In genomic region chr13:108241715-108242114, GRCm38 (mm10) we compare ENCODE assay signal across 27 mouse cellular contexts.
"Had no signal": no experiment of that assay in that cellular context is flagged by ENCODE, and none has a peak within 500 bp of the region (broad histone marks: within the 10 kb centered on the region; RNA-seq: fewer than 3 reads in every experiment).

No protein-coding gene starts in this region.

- H3K36me3 ChIP-seq: limb, embryonic 10.5 days; limb, embryonic 12.5 days; limb, embryonic 13.5 days; limb, embryonic 15.5 days; liver, embryonic 12.5 days; liver, embryonic 13.5 days; liver, embryonic 15.5 days; lung, embryonic 15.5 days; midbrain, embryonic 10.5 days; midbrain, embryonic 12.5 days; midbrain, embryonic 13.5 days; midbrain, embryonic 15.5 days had no signal

- H3K27me3 ChIP-seq: limb, embryonic 12.5 days; limb, embryonic 13.5 days; limb, embryonic 15.5 days; liver, embryonic 12.5 days; liver, embryonic 13.5 days; liver, embryonic 15.5 days; lung, embryonic 15.5 days; midbrain, embryonic 12.5 days; midbrain, embryonic 13.5 days; midbrain, embryonic 15.5 days had no signal

- ATAC-seq: liver, embryonic 12.5 days; liver, postnatal 0 days; lung, postnatal 0 days; midbrain, embryonic 13.5 days; midbrain, embryonic 15.5 days; midbrain, embryonic 16.5 days had no signal

- DNase-seq: left cerebral cortex, postnatal 4 days; liver; liver, embryonic 13.5 days; liver, postnatal 0 days; lung, adult 18-20 months; lung, adult 2 months; lung, embryonic 14.5 days; lung, postnatal 10 days; lung, postnatal 14 days; lung, postnatal 36 days; lung, postnatal 4 days; midbrain, embryonic 14.5 days had no signal

- H3K4me3 ChIP-seq: left cerebral cortex, adult 2 months; limb, embryonic 10.5 days; limb, embryonic 12.5 days; limb, embryonic 13.5 days; limb, embryonic 15.5 days; liver, embryonic 12.5 days; liver, embryonic 13.5 days; liver, embryonic 15.5 days; lung, embryonic 15.5 days; midbrain, embryonic 10.5 days; midbrain, embryonic 12.5 days; midbrain, embryonic 13.5 days; midbrain, embryonic 15.5 days; myocyte had no signal

- H3K9me3 ChIP-seq: limb, embryonic 10.5 days; limb, embryonic 13.5 days; limb, embryonic 15.5 days; liver, embryonic 12.5 days; liver, embryonic 13.5 days; liver, embryonic 15.5 days; lung, embryonic 15.5 days; midbrain, embryonic 10.5 days; midbrain, embryonic 12.5 days; midbrain, embryonic 13.5 days had no signal

- H3K4me1 ChIP-seq: limb, embryonic 10.5 days; limb, embryonic 12.5 days; limb, embryonic 13.5 days; limb, embryonic 15.5 days; liver, embryonic 12.5 days; liver, embryonic 15.5 days; midbrain, embryonic 10.5 days; midbrain, embryonic 12.5 days; midbrain, embryonic 13.5 days; midbrain, embryonic 15.5 days had no signal
